Mouse (Mus musculus) thymus, postnatal 36 days (tissue): ENCODE results near the gene Gls.

Source experiments
- DNase-seq, 2 experiments: peaks; one replicate each; pipeline ENCODE4 v3.0.0; 2022; ENCODE audit warnings: mixed read lengths in 2 of 2

The Gls gene

GRCm38 (mm10) chr1:52118860-52119591, 114.0 kb downstream of the Gls start, which contains the start of gene Stat1:
TSS of gene Stat1 (plus strand) at chr1:52119440.
- peak; percentile 89 to 92 for DNase-seq

GRCm38 (mm10) chr1:52117777-52118176, 115.3 kb downstream of the Gls start:
- no peak for DNase-seq

GRCm38 (mm10) chr1:52116441-52116840, 116.6 kb downstream of the Gls start:
- DNase-seq = no peak

- DNase-seq = peak; percentile 98
Observed at GRCm38 (mm10) chr1:52113666-52114069, 119.4 kb downstream of the Gls start.
